Mouse (Mus musculus) G1E (cell line): Measurements from ENCODE around the gene Rap2c. TPM values are rescaled to one million over a fixed set of nuclear protein-coding genes. Genes with fewer than 3 reads are reported as not detected.

Experiments used
- ATAC-seq: 2 replicates; pipeline ENCODE4 v1.8.0; 2016; ENCODE audit warnings: mild to moderate bottlenecking; ENCODE audit not compliant: insufficient number of reproducible peaks, poor library complexity, low FRiP score, severe bottlenecking; ENCODE audit errors: extremely low read depth
- DNase-seq: peaks from one replicate; pipeline ENCODE4 v3.0.0; 2012; ENCODE audit warnings: low spot score
- H3K27me3 ChIP-seq: 2 replicates; pipeline ENCODE4 v1.6.1; 2012; ENCODE audit warnings: mild to moderate bottlenecking, low read length, inconsistent platforms; ENCODE audit not compliant: insufficient read depth
- H3K36me3 ChIP-seq: replicated peaks from 2 replicates; pipeline ENCODE3; 2012; ENCODE audit warnings: mild to moderate bottlenecking, inconsistent platforms
- H3K4me1 ChIP-seq: 2 replicates; pipeline ENCODE4 v1.6.1; 2012; ENCODE audit warnings: low read depth, low read length, inconsistent platforms, mixed read lengths; ENCODE audit not compliant: insufficient read depth
- H3K4me3 ChIP-seq: 2 replicates; pipeline ENCODE4 v1.5.1; 2012; ENCODE audit warnings: low read depth, mild to moderate bottlenecking, inconsistent platforms, low read length, moderate library complexity, mixed read lengths
- H3K9me3 ChIP-seq: replicated peaks from 2 replicates; pipeline ENCODE4 v1.6.1; 2012; ENCODE audit warnings: inconsistent platforms
- CTCF ChIP-seq: IDR thresholded peaks from 2 replicates; pipeline ENCODE4 v1.5.1; 2012; ENCODE audit warnings: low read depth, low read length, inconsistent platforms, mixed read lengths
- GATA1 ChIP-seq: IDR thresholded peaks from 2 replicates; pipeline ENCODE4 v1.6.1; 2012; ENCODE audit warnings: borderline replicate concordance, low read length, inconsistent platforms, mixed read lengths
- GATA2 ChIP-seq: IDR thresholded peaks from 2 replicates; pipeline ENCODE4 v1.6.1; 2012; ENCODE audit warnings: low read depth, low read length, inconsistent platforms, borderline replicate concordance
- POLR2AphosphoS5 ChIP-seq: IDR thresholded peaks from 2 replicates; pipeline ENCODE4 v1.6.1; 2012; ENCODE audit warnings: low read depth, low read length, inconsistent platforms; ENCODE audit not compliant: insufficient replicate concordance
- TAL1 ChIP-seq: conservative IDR thresholded peaks from 2 replicates; pipeline ENCODE4 v1.6.1; 2012; ENCODE audit warnings: low read depth, low read length, inconsistent platforms, mixed read lengths
- polyA plus RNA-seq: library from polyadenylated mRNA; stranded (reverse); fragments of >175 nt; gene quantifications from 2 replicates; pipeline ENCODE4 v1.2.3, GENCODE M21; 2012
- total RNA-seq, 2 experiments: library from RNA; stranded (forward) in 1 of 2; stranded (reverse) in 1 of 2; fragments of 200-1000 nt in 1 of 2; fragments of >200 nt in 1 of 2; fragmentation: Nextera tagmentation in 1 of 2; gene quantifications; 2 replicates each; pipeline ENCODE4 v1.2.3; 2014 to 2017

The Rap2c gene
- total and polyA plus RNA-seq, 3 experiments: 1.5 to 67.7 (median 37.7) TPM

- TF ChIP-seq GATA1 (no peak), CTCF (no peak), POLR2AphosphoS5 (no peak), TAL1 (no peak), GATA2 (no peak)
- ATAC-seq (no peak), DNase-seq (no peak)
- Histone ChIP-seq H3K4me1 (no peaks in the 10 kb centered on the region), H3K27me3 (no peaks in the 10 kb centered on the region), H3K36me3 (no peaks in the 10 kb centered on the region), H3K9me3 (no peaks in the 10 kb centered on the region), H3K4me3 (no peak overlapping the region)
Observed at GRCm38 (mm10) chrX:50978428-50978827, 39.4 kb downstream of the Rap2c start.

DNA sequence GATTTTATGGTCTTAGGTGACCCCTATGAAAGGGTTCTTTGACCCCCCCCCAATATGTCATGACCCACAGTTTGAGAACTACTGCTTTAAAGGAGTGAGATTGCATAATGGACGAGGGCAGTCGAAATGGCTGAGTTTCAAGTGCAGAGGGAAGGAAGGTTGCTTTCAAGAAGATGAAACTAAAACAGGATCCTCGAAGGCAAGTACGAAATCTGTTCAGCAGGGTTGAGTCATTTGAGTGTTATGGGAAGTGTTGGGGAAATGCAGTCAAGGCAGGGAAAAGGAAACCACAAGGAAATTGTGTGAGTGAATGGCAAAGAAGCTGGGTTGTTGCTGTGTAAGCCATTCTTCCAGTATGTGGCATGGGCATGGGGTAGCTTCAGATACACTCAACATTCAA, 45.7 kb downstream of the Rap2c start:
- H3K9me3 ChIP-seq: no peaks in the 10 kb centered on the region
- H3K4me1 ChIP-seq: no peaks in the 10 kb centered on the region
- no peaks in the 10 kb centered on the region for H3K27me3 ChIP-seq
- no peaks in the 10 kb centered on the region for H3K36me3 ChIP-seq
- no peak overlapping the region for H3K4me3 ChIP-seq
- no peak for ATAC-seq
- no peak for TF ChIP-seq POLR2AphosphoS5
- TF ChIP-seq GATA1: no peak
- TF ChIP-seq TAL1: no peak
- no peak for TF ChIP-seq GATA2
- TF ChIP-seq CTCF: no peak
- DNase-seq: no peak

DNA sequence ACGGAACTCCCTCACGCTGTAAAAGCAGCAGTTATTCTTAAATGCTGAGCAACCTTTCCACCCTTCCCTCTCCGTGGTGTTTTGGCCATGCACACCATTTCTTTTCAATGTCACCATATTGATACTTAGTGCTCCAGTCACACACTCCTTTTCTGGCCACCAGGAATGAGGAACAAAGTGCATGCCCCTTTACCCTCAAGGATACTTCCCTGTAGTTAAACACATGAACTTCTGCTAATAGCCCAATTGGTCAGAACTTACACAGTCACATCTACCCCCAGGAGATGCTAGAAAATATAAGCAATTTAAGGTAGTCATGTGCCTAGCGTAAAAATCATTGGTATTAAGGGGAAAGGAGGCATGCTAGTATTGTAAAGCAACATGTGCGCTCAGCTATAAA, 47.9 kb downstream of the Rap2c start:
- ATAC-seq: no peak

DNA sequence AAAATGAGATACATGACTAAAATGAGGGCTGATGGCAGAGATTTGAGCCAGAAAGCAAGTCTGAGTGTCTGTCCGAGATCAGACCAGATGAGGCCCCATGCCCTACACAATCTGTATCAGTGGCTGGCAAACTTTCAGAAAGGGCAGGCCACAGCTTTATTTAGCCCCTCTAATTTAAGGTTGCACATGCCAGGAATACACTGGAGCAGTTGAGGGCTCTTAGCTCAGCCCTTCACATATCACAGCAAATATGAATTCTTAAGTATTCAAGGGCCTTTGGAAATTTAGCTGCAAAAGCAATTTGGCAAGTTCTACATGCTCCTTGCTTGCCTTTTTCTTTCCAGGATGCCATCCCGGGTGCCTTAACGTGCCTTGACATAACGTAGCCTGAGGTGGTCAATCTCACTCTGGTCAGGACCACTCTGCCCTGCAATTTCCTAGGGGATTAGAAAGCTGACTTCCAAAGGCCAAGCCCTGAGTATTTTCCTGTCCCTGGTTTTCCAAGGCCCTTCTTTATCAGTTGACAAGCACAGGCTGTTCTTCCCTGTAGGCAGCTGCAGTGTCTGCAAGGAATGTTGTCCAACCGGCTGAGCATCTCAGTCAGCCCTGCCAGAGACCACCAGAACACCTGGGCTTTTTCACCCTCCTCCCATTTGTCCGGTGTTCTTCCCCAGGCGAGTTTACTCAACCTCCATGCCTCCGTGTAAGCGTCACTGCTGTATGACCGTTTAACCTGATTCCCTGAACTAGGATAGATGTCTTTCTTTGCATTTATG, 49.5 kb downstream of the Rap2c start:
- Histone ChIP-seq H3K27me3 (no peaks in the 10 kb centered on the region), H3K4me1 (no peaks in the 10 kb centered on the region), H3K9me3 (no peaks in the 10 kb centered on the region), H3K36me3 (no peaks in the 10 kb centered on the region), H3K4me3 (no peak overlapping the region)
- no peak for TF ChIP-seq CTCF
- no peak for TF ChIP-seq POLR2AphosphoS5
- no peak for TF ChIP-seq GATA1
- no peak for TF ChIP-seq TAL1
- TF ChIP-seq GATA2: no peak
- no peak for ATAC-seq
- DNase-seq: no peak

More for the DNA sequence above, 47.9 kb downstream of the Rap2c start:
- no peaks in the 10 kb centered on the region for H3K36me3 ChIP-seq
- DNase-seq: no peak
- TF ChIP-seq CTCF (no peak), TAL1 (no peak), GATA1 (no peak), POLR2AphosphoS5 (no peak), GATA2 (no peak)
- no peaks in the 10 kb centered on the region for H3K9me3 ChIP-seq
- H3K27me3 ChIP-seq: no peaks in the 10 kb centered on the region
- no peak overlapping the region for H3K4me3 ChIP-seq
- no peaks in the 10 kb centered on the region for H3K4me1 ChIP-seq

DNA sequence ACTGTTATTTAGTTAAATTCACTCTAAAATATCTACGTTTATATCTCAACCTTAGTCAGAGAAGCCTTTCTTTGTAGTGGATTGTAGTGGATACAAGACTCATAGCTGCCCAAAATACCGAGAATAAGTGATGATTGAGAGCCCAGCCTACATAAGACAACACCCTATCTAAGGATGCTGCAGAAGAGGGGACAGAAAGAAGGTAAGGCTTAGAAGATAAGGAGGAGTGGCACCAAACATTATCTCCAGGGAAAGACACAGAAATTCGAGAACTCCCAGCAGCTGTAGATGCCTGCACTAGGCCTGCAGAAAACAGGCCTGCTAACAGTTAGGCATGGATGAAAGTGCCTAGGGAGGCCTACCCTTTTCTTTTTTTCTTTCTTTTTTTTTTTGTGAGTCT, 52.7 kb downstream of the Rap2c start:
- no peak for DNase-seq
- Histone ChIP-seq H3K9me3 (no peaks in the 10 kb centered on the region), H3K4me1 (no peaks in the 10 kb centered on the region), H3K4me3 (no peak overlapping the region), H3K27me3 (no peaks in the 10 kb centered on the region), H3K36me3 (no peaks in the 10 kb centered on the region)
- no peak for TF ChIP-seq POLR2AphosphoS5
- no peak for TF ChIP-seq TAL1
- no peak for TF ChIP-seq GATA2
- no peak for TF ChIP-seq CTCF
- TF ChIP-seq GATA1: no peak
- ATAC-seq: no peak; the same call in 1 of the 2 replicates

DNA sequence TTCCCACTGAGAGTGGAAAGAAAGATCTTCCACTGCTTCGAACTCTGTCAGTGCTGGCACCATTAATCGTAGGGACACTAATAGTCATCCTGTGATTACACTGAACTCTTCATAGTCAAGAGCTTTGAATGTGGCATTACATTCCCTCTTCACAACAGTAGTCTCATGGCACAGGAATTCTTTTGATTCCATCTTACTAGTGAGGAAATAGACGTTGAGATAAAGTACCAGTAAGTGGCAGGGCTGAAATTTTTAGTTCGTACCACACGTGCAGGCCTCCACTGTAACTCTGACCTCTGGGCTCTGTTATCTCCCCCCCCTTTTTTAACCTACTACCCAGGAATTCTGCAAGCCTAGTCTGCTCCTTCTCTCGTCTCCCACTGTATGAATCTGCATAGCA, 54.9 kb downstream of the Rap2c start:
- H3K4me1 ChIP-seq: no peaks in the 10 kb centered on the region
- TF ChIP-seq CTCF (no peak), GATA1 (no peak), POLR2AphosphoS5 (no peak), TAL1 (no peak), GATA2 (no peak)
- no peaks in the 10 kb centered on the region for H3K9me3 ChIP-seq
- ATAC-seq (no peak), DNase-seq (no peak)
- H3K4me3 ChIP-seq: no peak overlapping the region
- no peaks in the 10 kb centered on the region for H3K27me3 ChIP-seq
- H3K36me3 ChIP-seq: no peaks in the 10 kb centered on the region

Other genes with a start within 250 kb of the Rap2c start
- not detected in 2 replicates for gene Stk26, start 177.0 kb downstream of the Rap2c start, total RNA-seq (2014; fragmentation: Nextera tagmentation)
- gene Stk26, start 177.0 kb downstream of the Rap2c start, total RNA-seq (2017): 4.6 and 4.9 TPM in 2 replicates
- 0.09 and 0.24 TPM in 2 replicates for gene Stk26, start 177.0 kb downstream of the Rap2c start, polyA plus RNA-seq
- not detected in 2 replicates for gene Frmd7, start 75.3 kb downstream of the Rap2c start, total RNA-seq (2014; fragmentation: Nextera tagmentation)
- not detected in 2 replicates for gene Frmd7, start 75.3 kb downstream of the Rap2c start, total RNA-seq (2017)
- gene Frmd7, start 75.3 kb downstream of the Rap2c start, polyA plus RNA-seq: not detected in 2 replicates
- 73.3 and 81.6 TPM in 2 replicates for gene Mbnl3, start 188.5 kb upstream of the Rap2c start, total RNA-seq (2014; fragmentation: Nextera tagmentation)
- 33.0 and 40.4 TPM in 2 replicates for gene Mbnl3, start 188.5 kb upstream of the Rap2c start, total RNA-seq (2017)
- gene Mbnl3, start 188.5 kb upstream of the Rap2c start, polyA plus RNA-seq: 0.88 and 1.5 TPM in 2 replicates